Comparison of ENCODE assay signal across 8 mouse cellular contexts in genomic region chr19:8773409-8773808, GRCm38 (mm10). TPM values are rescaled to one million over a fixed set of nuclear protein-coding genes. Genes with fewer than 3 reads are reported as not detected.
DNase-seq lines count a peak whose midpoint lies in the region; ATAC-seq and TF ChIP-seq lines count a peak whose summit lies in the region.

No protein-coding gene starts in this region.

- WGBS in kidney, embryonic 16.5 days: 51% methylated on average over 6 of the region's 6 CpGs
- 59% methylated on average over 6 of the region's 6 CpGs for WGBS in hindbrain, embryonic 13.5 days
- 54% methylated on average over 6 of the region's 6 CpGs for WGBS in midbrain, embryonic 15.5 days

- H3K4me1 ChIP-seq in kidney, embryonic 16.5 days (ENCODE audit: insufficient read depth, low read length): peaks cover 31% of the 10 kb centered on the region
- H3K4me1 ChIP-seq in bone marrow macrophage, adult 2 months (ENCODE audit: control insufficient read depth, insufficient read depth, low read length): peaks cover 21% of the 10 kb centered on the region
- peaks cover 42% of the 10 kb centered on the region for H3K4me1 ChIP-seq in hindbrain, embryonic 13.5 days (replicated peaks)
- H3K4me1 ChIP-seq in midbrain, embryonic 15.5 days: peaks cover 40% of the 10 kb centered on the region

- H3K27me3 ChIP-seq in kidney, embryonic 16.5 days (ENCODE audit: insufficient read depth, low read length): no peaks in the 10 kb centered on the region
- no peaks in the 10 kb centered on the region for H3K27me3 ChIP-seq in hindbrain, embryonic 13.5 days
- no peaks in the 10 kb centered on the region for H3K27me3 ChIP-seq in midbrain, embryonic 15.5 days (replicated peaks)

- H3K27ac ChIP-seq in kidney, embryonic 16.5 days (ENCODE audit: low read length): peak overlapping the region; percentile 35; the same call in 1 of the 2 replicates
- 0 out of 2 replicates have a peak overlapping the region, but pooled peaks have one; percentile 1 for H3K27ac ChIP-seq in bone marrow macrophage, adult 2 months (ENCODE audit: insufficient read depth, low read depth, low read length)
- peak overlapping the region; percentile 55; the same call in 1 of the 2 replicates for H3K27ac ChIP-seq in hindbrain, embryonic 13.5 days
- peak overlapping the region; percentile 55; the same call in 1 of the 2 replicates for H3K27ac ChIP-seq in midbrain, embryonic 15.5 days

- H3K9ac ChIP-seq in kidney, embryonic 16.5 days (replicated peaks; ENCODE audit: low read length): peak overlapping the region; percentile 98
- H3K9ac ChIP-seq in hindbrain, embryonic 13.5 days: peak overlapping the region; percentile 89
- H3K9ac ChIP-seq in midbrain, embryonic 15.5 days: peak overlapping the region; percentile 12

- peaks cover 22% of the 10 kb centered on the region for H3K36me3 ChIP-seq in kidney, embryonic 16.5 days (ENCODE audit: insufficient read depth, low read length)
- peaks cover 37% of the 10 kb centered on the region for H3K36me3 ChIP-seq in hindbrain, embryonic 13.5 days
- H3K36me3 ChIP-seq in midbrain, embryonic 15.5 days (replicated peaks): peaks cover 12% of the 10 kb centered on the region

- peak overlapping the region; percentile 86 for H3K4me3 ChIP-seq in kidney, embryonic 16.5 days (ENCODE audit: low read length)
- H3K4me3 ChIP-seq in bone marrow macrophage, adult 2 months (ENCODE audit: insufficient read depth, low read length): peak overlapping the region; percentile 86
- H3K4me3 ChIP-seq in hindbrain, embryonic 13.5 days: peak overlapping the region; percentile 69
- peak overlapping the region; percentile 65; the same call in 1 of the 2 replicates for H3K4me3 ChIP-seq in midbrain, embryonic 15.5 days

- no peak for DNase-seq in kidney, adult 18-20 months
- no peak for DNase-seq in adrenal gland, postnatal 14 days
- no peak for DNase-seq in left cerebral cortex, adult 18-20 months (ENCODE audit: low spot score in 2 of 2)
- DNase-seq in ovary, postnatal 10 days (ENCODE audit: low spot score): no peak

- no peak for TF ChIP-seq CTCF in bone marrow macrophage, adult 2 months (IDR thresholded peaks at IDR 0.05; ENCODE audit: low read depth, low read length)

- TF ChIP-seq POLR2A in bone marrow macrophage, adult 2 months (IDR thresholded peaks at IDR 0.05; ENCODE audit: borderline replicate concordance, low read depth, low read length): no peak

- H3K9me3 ChIP-seq in kidney, embryonic 16.5 days (ENCODE audit: low read length): no peaks in the 10 kb centered on the region
- H3K9me3 ChIP-seq in hindbrain, embryonic 13.5 days: no peaks in the 10 kb centered on the region
- H3K9me3 ChIP-seq in midbrain, embryonic 15.5 days: no peaks in the 10 kb centered on the region

- peak overlapping the region; percentile 96 for H3K4me2 ChIP-seq in kidney, embryonic 16.5 days (replicated peaks; ENCODE audit: low read depth, low read length)
- H3K4me2 ChIP-seq in hindbrain, embryonic 13.5 days: peak overlapping the region; percentile 99
- peak overlapping the region; percentile 94 for H3K4me2 ChIP-seq in midbrain, embryonic 15.5 days

- no peak for ATAC-seq in kidney, embryonic 16.5 days (ENCODE audit: low FRiP score, low TSS enrichment)
- no peak for ATAC-seq in hindbrain, embryonic 13.5 days (ENCODE audit: low FRiP score)
- no peak for ATAC-seq in midbrain, embryonic 15.5 days (replicated peaks)

RNA-seq across cellular contexts. Expression of gene Tmem179b, which starts 0.9 kb away (rescaled TPM):
- polyA plus RNA-seq in kidney, embryonic 16.5 days (2015; fragmentation: Nextera tagmentation; extraction: Ambion mirVana): 89.4 and 92.5 TPM in 2 replicates
- 147 and 148 TPM in 2 replicates for polyA plus RNA-seq in bone marrow macrophage, adult 2 months (2012; ENCODE audit: insufficient read depth, insufficient read length, missing spikeins)
- polyA plus RNA-seq in hindbrain, embryonic 13.5 days (2015; fragmentation: Nextera tagmentation; extraction: Ambion mirVana): 38.1 and 38.6 TPM in 2 replicates
- 27.1 and 31.8 TPM in 2 replicates for polyA plus RNA-seq in midbrain, embryonic 15.5 days (2015; fragmentation: Nextera tagmentation; extraction: Ambion mirVana)
- total RNA-seq in adrenal gland, postnatal 14 days (2021): 44.7 and 45.9 TPM in 2 replicates
- total RNA-seq in left cerebral cortex, adult 18-20 months (2021): 1 to 10 TPM; 7.6 to 7.8 TPM

RNA-seq across cellular contexts. Expression of gene Tmem223, which starts 2.6 kb away (rescaled TPM):
- 197 and 215 TPM in 2 replicates for polyA plus RNA-seq in kidney, embryonic 16.5 days (2015; fragmentation: Nextera tagmentation; extraction: Ambion mirVana)
- 28.3 and 34.4 TPM in 2 replicates for polyA plus RNA-seq in bone marrow macrophage, adult 2 months (2012; ENCODE audit: insufficient read depth, insufficient read length, missing spikeins)
- polyA plus RNA-seq in hindbrain, embryonic 13.5 days (2015; fragmentation: Nextera tagmentation; extraction: Ambion mirVana): 257 and 258 TPM in 2 replicates
- polyA plus RNA-seq in midbrain, embryonic 15.5 days (2015; fragmentation: Nextera tagmentation; extraction: Ambion mirVana): 212 and 213 TPM in 2 replicates
- total RNA-seq in adrenal gland, postnatal 14 days (2021): 102 and 111 TPM in 2 replicates
- 10 to 100 TPM; 57.3 to 63.7 TPM for total RNA-seq in left cerebral cortex, adult 18-20 months (2021)

RNA-seq across cellular contexts. Expression of gene Taf6l, which starts 12.8 kb away (rescaled TPM):
- 37.2 and 39.0 TPM in 2 replicates for polyA plus RNA-seq in kidney, embryonic 16.5 days (2015; fragmentation: Nextera tagmentation; extraction: Ambion mirVana)
- 14.8 and 18.1 TPM in 2 replicates for polyA plus RNA-seq in bone marrow macrophage, adult 2 months (2012; ENCODE audit: insufficient read depth, insufficient read length, missing spikeins)
- 27.1 and 30.1 TPM in 2 replicates for polyA plus RNA-seq in hindbrain, embryonic 13.5 days (2015; fragmentation: Nextera tagmentation; extraction: Ambion mirVana)
- polyA plus RNA-seq in midbrain, embryonic 15.5 days (2015; fragmentation: Nextera tagmentation; extraction: Ambion mirVana): 32.6 and 34.0 TPM in 2 replicates
- total RNA-seq in adrenal gland, postnatal 14 days (2021): 15.2 and 18.2 TPM in 2 replicates
- 10 to 100 TPM; 13.7 to 15.9 TPM for total RNA-seq in left cerebral cortex, adult 18-20 months (2021)

RNA-seq across cellular contexts. Expression of gene Nxf1, which starts 16.5 kb away (rescaled TPM):
- polyA plus RNA-seq in kidney, embryonic 16.5 days (2015; fragmentation: Nextera tagmentation; extraction: Ambion mirVana): 213 and 218 TPM in 2 replicates
- polyA plus RNA-seq in bone marrow macrophage, adult 2 months (2012; ENCODE audit: insufficient read depth, insufficient read length, missing spikeins): 142 and 162 TPM in 2 replicates
- 168 and 170 TPM in 2 replicates for polyA plus RNA-seq in hindbrain, embryonic 13.5 days (2015; fragmentation: Nextera tagmentation; extraction: Ambion mirVana)
- 161 and 171 TPM in 2 replicates for polyA plus RNA-seq in midbrain, embryonic 15.5 days (2015; fragmentation: Nextera tagmentation; extraction: Ambion mirVana)
- total RNA-seq in adrenal gland, postnatal 14 days (2021): 110 and 120 TPM in 2 replicates
- total RNA-seq in left cerebral cortex, adult 18-20 months (2021): 10 to 100 TPM; 78.1 to 88.5 TPM

RNA-seq across cellular contexts. Expression of gene Polr2g, which starts 25.0 kb away (rescaled TPM):
- 168 and 176 TPM in 2 replicates for polyA plus RNA-seq in kidney, embryonic 16.5 days (2015; fragmentation: Nextera tagmentation; extraction: Ambion mirVana)
- polyA plus RNA-seq in bone marrow macrophage, adult 2 months (2012; ENCODE audit: insufficient read depth, insufficient read length, missing spikeins): 62.4 and 62.5 TPM in 2 replicates
- 153 and 163 TPM in 2 replicates for polyA plus RNA-seq in hindbrain, embryonic 13.5 days (2015; fragmentation: Nextera tagmentation; extraction: Ambion mirVana)
- polyA plus RNA-seq in midbrain, embryonic 15.5 days (2015; fragmentation: Nextera tagmentation; extraction: Ambion mirVana): 129 and 132 TPM in 2 replicates
- 85.2 and 89.1 TPM in 2 replicates for total RNA-seq in adrenal gland, postnatal 14 days (2021)
- total RNA-seq in left cerebral cortex, adult 18-20 months (2021): 100 to 1,000 TPM; 106 to 107 TPM

Comparison
In these comparisons a context has a peak if more than half of its experiments do, and no peak if none do; other contexts are left out.
1. H3K27ac ChIP-seq: peak in every context shown above with its lines; median percentile 55 in hindbrain, embryonic 13.5 days; 55 in midbrain, embryonic 15.5 days; 35 in kidney, embryonic 16.5 days; 1 in bone marrow macrophage, adult 2 months.
2. H3K9ac ChIP-seq: peak in every context shown above with its lines; median percentile 98 in kidney, embryonic 16.5 days; 89 in hindbrain, embryonic 13.5 days; 12 in midbrain, embryonic 15.5 days.